Mouse (Mus musculus) liver, adult (tissue): ENCODE measurements around the gene Prtn3.

Source experiments
- GATA4 ChIP-seq: IDR thresholded peaks from 2 replicates; pipeline ENCODE4 v1.6.1; 2014; ENCODE audit warnings: mild to moderate bottlenecking, low read length; ENCODE audit not compliant: insufficient replicate concordance

Prtn3 gene

DNA sequence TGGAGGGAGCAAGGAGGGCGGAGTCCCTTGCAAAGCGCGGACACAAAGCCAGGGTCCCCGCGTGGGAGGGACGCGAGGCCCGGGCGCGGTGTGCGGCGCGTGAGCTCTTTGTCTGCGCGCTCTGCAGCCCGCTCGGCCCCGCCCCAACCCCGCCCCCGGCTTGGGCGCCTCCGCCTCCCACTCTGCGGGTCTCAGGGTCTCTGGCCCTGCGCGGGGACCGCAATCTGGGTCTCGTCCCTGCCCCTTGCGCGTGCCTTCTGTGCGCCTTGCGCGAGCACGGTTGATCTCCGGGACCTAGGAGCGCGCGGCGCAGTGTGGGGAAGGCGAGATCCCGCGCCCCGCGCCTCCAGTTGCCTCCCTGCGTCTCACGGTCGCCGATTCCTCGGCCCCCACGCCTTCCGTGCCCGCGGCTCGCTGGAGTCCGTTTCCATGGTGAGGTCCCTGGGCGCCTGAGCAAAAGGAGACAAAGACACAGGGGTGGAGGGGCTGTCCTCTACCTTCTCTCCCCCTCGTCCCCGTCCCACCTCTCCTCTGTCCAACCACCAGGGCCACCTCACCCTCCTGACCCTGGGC lies at the start of gene Prtn3, which contains the start of gene Plppr3:
TSS of gene Prtn3 (plus strand) at position 187 of the 573 bp plus-strand sequence.
TSS of gene Plppr3 (minus strand) at position 345 of the 573 bp plus-strand sequence.
- TF ChIP-seq GATA4 = no peak

GRCm38 (mm10) chr10:79831583-79831982 lies 42.7 kb upstream of the Prtn3 start:
- TF ChIP-seq GATA4 = no peak

DNA sequence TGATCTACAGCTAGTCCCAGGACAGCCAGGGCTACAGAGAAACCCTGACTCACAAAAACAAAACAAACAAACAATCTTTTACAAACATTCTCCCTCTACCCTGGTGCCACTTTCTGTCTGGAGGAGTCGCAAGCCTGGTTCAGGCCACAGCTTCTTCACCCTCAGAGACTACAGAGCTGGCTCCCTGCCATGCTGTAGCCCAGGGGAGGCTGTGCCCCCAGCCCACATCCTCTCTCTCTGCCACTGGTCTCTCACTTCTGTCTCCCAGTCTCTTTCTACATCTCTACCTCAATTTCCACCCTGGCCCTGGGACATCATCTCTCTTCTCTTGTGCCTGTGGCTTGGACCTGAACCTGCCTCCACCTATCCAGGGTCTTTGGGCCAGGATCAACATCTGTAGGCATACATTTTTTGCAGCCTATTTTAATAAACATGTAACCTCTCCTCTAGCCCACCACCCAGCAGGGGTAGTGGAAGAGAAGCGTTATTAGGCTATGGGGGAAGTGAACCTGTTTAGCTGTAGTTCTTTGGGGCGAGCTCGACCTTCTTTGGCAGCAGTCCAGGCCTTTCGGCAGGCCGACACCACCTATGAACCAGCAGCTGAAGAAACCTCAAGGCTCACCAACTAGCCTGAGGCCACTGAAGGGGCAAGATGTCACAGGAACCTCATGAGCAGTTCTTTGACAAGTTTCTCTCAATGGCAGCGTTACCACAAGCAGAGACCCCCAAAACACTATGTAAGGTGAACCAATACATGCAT lies 42.1 kb upstream of the Prtn3 start:
- TF ChIP-seq GATA4 = no peak

DNA sequence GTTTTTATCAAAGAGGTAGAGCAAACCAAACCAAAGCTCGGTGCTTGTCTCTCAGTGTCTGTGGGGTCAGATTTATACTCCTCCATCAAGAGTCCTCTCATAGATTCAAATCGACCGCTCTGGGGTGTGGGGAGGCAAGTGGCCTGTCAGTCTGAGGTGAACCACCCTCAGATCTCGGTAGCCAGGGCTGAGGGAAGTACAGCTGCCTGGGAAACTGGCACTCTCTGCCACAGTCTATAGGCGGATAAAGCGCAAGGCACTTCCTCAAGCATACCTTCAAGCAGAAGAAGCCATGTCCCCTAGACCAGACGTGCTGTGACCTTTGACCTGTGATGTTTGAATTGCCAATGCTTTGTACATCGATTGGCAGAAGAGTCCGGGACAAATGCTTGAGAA lies 41.5 kb upstream of the Prtn3 start:
- TF ChIP-seq GATA4 = no peak

DNA sequence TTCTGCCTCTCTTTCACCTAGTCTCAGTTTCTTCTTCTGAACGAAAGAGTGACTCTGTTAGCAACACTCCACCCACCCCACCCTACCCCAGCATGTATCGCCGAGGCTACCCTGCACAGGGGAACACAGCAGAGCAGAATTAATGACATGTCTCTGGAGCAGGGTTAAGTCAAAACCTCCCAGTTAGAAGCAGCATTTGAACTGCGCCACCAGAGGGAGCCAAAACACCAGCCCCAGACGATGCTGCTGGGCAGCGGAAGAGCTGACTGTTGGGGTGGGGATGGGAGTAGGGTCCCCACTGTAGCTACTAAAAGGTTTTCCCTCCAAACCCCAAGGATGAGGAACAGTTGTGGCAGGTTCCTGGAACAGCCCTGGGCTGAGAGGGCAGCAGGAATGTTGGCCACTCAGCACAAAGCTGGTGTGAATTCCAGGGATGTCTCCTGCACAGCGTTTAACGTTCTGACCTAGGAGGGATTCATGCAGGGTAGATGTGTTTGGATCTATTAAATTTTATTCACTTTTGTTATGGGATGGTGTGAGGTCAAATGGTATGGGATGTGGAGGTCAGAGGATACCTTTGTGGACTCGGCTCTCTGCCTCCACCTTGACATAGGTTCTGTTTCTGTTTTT lies 39.4 kb upstream of the Prtn3 start:
- no peak for TF ChIP-seq GATA4

- TF ChIP-seq GATA4 = no peak
These were observed 37.4 kb upstream of the Prtn3 start for GRCm38 (mm10) chr10:79836918-79837317.

GRCm38 (mm10) chr10:79838151-79838550 lies 36.1 kb upstream of the Prtn3 start:
- no peak for TF ChIP-seq GATA4

- no peak for TF ChIP-seq GATA4
These were observed 34.2 kb upstream of the Prtn3 start for GRCm38 (mm10) chr10:79840091-79840490.

DNA sequence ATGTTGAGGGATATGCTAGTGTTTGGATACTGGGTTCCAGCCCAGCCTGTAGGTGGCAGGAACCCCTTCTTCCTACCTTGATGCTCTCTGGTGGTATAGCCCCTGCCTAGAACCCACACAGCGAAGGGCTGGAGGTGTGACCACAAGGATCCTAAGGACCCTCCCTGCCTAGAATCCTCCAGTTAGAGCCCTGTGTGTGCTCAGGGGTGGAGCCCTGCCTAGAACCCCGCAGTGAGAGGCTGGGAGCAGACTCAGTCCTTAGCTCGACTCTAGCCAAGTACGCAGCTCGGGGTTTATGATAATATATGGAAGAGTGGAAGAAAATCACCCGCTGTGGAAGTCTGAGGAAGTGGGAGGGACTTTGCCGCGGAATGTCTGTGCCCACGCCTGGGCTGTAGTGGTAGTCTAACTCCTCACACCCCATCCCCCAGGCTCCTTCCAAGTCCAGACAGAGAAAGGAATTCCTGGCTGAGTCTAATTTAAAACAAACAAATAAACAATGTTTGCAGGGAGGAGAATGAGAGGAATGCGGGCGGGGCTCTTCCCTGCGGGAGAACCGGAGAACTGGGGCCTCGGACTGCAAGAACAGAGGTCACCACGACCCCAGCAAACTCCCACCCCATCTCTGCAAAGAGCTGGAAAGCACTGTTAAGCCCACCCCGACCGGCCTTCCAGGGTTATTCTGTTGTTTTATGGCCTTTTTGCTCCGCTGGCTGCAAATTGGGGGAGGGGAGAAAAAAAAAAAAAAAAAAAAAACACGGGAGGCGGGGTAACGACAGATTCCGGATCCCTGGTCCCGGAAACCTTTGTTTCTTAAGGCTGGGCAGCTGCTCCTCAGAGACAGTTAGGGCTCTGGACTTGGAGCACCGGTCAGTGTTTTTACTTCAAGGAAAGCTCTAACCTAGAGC lies 33.4 kb upstream of the Prtn3 start:
- no peak for TF ChIP-seq GATA4

DNA sequence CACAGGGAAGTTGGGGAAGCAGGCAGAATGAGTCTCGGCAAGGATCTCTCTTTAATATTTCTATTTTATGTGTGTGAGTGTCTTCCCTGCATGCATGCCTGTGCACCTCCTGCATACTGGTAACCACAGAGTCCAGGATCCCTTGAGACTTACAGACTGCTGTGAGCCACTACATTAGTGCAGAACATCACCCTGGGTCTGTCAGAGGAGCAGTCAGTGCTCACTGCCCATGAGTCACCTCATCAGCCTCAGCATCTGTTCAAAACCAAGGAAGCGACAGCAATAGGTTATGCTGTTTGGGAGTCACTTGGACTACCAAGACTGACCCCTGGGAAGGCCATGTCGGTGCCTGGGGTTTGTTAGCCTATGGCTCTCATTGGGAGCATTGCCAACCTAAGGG lies 32.0 kb upstream of the Prtn3 start:
- no peak for TF ChIP-seq GATA4

- no peak for TF ChIP-seq GATA4
These were observed 30.8 kb upstream of the Prtn3 start for GRCm38 (mm10) chr10:79843476-79843875.

- no peak for TF ChIP-seq GATA4
These were observed 27.7 kb upstream of the Prtn3 start for GRCm38 (mm10) chr10:79846553-79846952.

GRCm38 (mm10) chr10:79849941-79850628 lies 24.2 kb upstream of the Prtn3 start:
- no peak for TF ChIP-seq GATA4

- no peak for TF ChIP-seq GATA4
These were observed 22.6 kb upstream of the Prtn3 start for GRCm38 (mm10) chr10:79851653-79852052.
